Mouse (Mus musculus): ENCODE data around the gene Sh2d3c. TPM values are rescaled to one million over a fixed set of nuclear protein-coding genes. Genes with fewer than 3 reads are reported as not detected.

Gene Sh2d3c
- polyA plus RNA-seq, 1 experiment from 2014 or later, result 41.2 TPM

DNA sequence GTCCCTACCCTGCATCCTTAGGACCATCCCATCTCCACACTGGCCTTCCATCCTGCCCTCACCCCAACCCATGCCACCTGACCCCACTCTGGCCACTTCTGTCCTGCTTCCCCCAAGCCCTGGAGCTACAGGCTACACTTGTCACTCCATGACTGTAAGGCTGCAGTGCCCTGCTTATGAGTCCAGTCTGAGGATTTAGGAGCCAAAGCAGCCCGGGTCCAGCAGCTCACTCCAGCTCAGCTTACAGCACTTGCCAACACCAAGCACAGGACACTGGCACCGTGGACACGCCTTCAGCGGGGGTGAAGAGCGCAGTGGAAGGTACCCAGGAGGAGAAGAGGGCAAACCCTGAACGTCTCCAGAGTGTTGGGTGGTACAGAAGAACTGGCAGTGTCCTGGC lies 13.9 kb upstream of the Sh2d3c start:
- Histone ChIP-seq H3K27ac (ENCODE audit: low read depth, low read length) (no peak overlapping the region), H3K4me3 (ENCODE audit: low read depth, low read length) (no peak overlapping the region), H3K4me1 (ENCODE audit: control insufficient read depth, insufficient read depth, low read length) (peaks cover 10% of the 10 kb centered on the region), H3K36me3 (ENCODE audit: control insufficient read depth, insufficient read depth, low read length) (peaks cover 56% of the 10 kb centered on the region), H3K4me2 (ENCODE audit: low read depth, low read length) (no peak overlapping the region), H3K9ac (replicated peaks; ENCODE audit: low read depth, low read length) (no peak overlapping the region), H3K9me3 (ENCODE audit: control insufficient read depth, low read length) (no peaks in the 10 kb centered on the region), H3K27me3 (ENCODE audit: control insufficient read depth, insufficient read depth, low read length) (no peaks in the 10 kb centered on the region)
- no peak for ATAC-seq (ENCODE audit: low read depth)
- WGBS, result 96% methylated on average over 6 of the region's 6 CpGs

GRCm38 (mm10) chr2:32708643-32709042 lies 12.2 kb upstream of the Sh2d3c start:
- H3K27me3 ChIP-seq (ENCODE audit: control insufficient read depth, insufficient read depth, low read length), result no peaks in the 10 kb centered on the region
- 42% methylated on average over 3 of the region's 3 CpGs for WGBS
- no peak overlapping the region for H3K4me2 ChIP-seq (ENCODE audit: low read depth, low read length)
- no peak overlapping the region for H3K4me3 ChIP-seq (ENCODE audit: low read depth, low read length)
- no peak overlapping the region for H3K9ac ChIP-seq (replicated peaks; ENCODE audit: low read depth, low read length)
- no peak overlapping the region for H3K27ac ChIP-seq (ENCODE audit: low read depth, low read length)
- peaks cover 11% of the 10 kb centered on the region for H3K4me1 ChIP-seq (ENCODE audit: control insufficient read depth, insufficient read depth, low read length)
- H3K36me3 ChIP-seq (ENCODE audit: control insufficient read depth, insufficient read depth, low read length), result peaks cover 47% of the 10 kb centered on the region
- H3K9me3 ChIP-seq (ENCODE audit: control insufficient read depth, low read length), result no peaks in the 10 kb centered on the region
- no peak for ATAC-seq (ENCODE audit: low read depth)

- Histone ChIP-seq H3K4me3 (ENCODE audit: low read depth, low read length) (no peak overlapping the region), H3K9ac (replicated peaks; ENCODE audit: low read depth, low read length) (no peak overlapping the region), H3K9me3 (ENCODE audit: control insufficient read depth, low read length) (no peaks in the 10 kb centered on the region), H3K36me3 (ENCODE audit: control insufficient read depth, insufficient read depth, low read length) (peaks cover 41% of the 10 kb centered on the region), H3K27ac (ENCODE audit: low read depth, low read length) (no peak overlapping the region), H3K4me2 (ENCODE audit: low read depth, low read length) (no peak overlapping the region), H3K27me3 (ENCODE audit: control insufficient read depth, insufficient read depth, low read length) (no peaks in the 10 kb centered on the region), H3K4me1 (ENCODE audit: control insufficient read depth, insufficient read depth, low read length) (peaks cover 18% of the 10 kb centered on the region)
- ATAC-seq (ENCODE audit: low read depth), result no peak
- WGBS, result 94% methylated on average over 20 of the region's 20 CpGs
Observed at GRCm38 (mm10) chr2:32709521-32710137, 11.2 kb upstream of the Sh2d3c start.

DNA sequence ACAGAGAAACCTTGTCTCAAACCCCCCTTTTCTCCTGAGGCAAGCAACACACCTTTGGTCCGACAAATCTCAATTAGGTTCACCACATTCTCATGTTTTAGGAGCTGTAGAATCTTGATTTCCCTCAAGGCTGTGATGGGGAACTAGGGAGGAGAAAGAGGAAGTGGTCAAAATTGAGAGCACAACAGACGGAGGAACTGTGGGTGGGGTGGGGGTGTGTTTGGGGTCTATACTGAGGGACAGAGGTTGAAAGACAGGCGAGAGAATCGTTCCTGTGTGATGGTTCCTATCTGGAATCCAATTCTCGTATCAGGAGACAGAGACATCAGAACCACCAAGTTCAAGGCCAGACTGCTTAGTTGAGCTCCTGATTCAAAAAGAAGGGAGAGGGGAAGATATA lies 10.4 kb upstream of the Sh2d3c start:
- no peak for ATAC-seq (ENCODE audit: low read depth)
- Histone ChIP-seq H3K27ac (ENCODE audit: low read depth, low read length) (no peak overlapping the region), H3K36me3 (ENCODE audit: control insufficient read depth, insufficient read depth, low read length) (peaks cover 33% of the 10 kb centered on the region), H3K27me3 (ENCODE audit: control insufficient read depth, insufficient read depth, low read length) (no peaks in the 10 kb centered on the region), H3K4me3 (ENCODE audit: low read depth, low read length) (no peak overlapping the region), H3K9ac (replicated peaks; ENCODE audit: low read depth, low read length) (no peak overlapping the region), H3K9me3 (ENCODE audit: control insufficient read depth, low read length) (no peaks in the 10 kb centered on the region), H3K4me1 (ENCODE audit: control insufficient read depth, insufficient read depth, low read length) (peaks cover 18% of the 10 kb centered on the region), H3K4me2 (ENCODE audit: low read depth, low read length) (no peak overlapping the region)
- 93% methylated on average over 5 of the region's 5 CpGs for WGBS

DNA sequence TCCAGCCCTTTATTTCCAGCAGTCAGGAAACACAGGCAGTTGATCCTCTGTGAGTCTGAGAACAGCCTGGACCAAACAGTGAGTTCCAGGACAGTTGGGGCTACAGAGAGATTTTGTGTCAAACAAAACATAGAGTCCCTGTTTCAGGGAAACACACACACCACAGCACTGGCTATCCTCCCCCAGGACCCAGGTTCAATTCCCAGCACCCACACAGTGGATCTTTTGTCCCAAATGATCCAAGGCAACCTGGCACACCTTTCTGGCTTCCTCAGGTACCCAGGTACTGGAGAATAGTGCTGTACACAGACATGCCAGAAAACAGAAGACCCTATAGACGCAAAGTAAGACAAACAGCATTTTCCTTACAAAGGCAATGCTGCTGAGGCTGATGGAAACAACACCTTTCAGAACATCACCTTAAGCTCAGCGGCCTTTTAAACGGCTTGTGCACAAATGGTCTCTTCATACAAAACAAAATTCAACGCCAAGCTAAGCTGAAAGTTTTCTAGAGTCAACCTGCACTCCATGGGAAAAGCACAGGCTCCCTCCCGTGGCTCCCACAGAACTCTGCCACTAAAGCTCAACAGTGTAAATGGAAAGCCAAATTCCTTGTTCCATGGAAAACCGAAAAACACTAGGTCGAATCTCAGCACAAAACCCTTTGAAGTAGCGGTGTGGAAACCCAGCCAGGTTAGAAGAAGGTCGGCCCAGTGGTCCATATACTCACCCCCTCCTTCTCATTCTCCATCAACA lies 9.4 kb upstream of the Sh2d3c start:
- Histone ChIP-seq H3K27ac (ENCODE audit: low read depth, low read length) (0 out of 2 replicates have a peak overlapping the region, but pooled peaks have one; percentile 100), H3K9ac (replicated peaks; ENCODE audit: low read depth, low read length) (peak overlapping the region; percentile 97), H3K9me3 (ENCODE audit: control insufficient read depth, low read length) (no peaks in the 10 kb centered on the region), H3K4me2 (ENCODE audit: low read depth, low read length) (peak overlapping the region; percentile 90), H3K27me3 (ENCODE audit: control insufficient read depth, insufficient read depth, low read length) (no peaks in the 10 kb centered on the region), H3K36me3 (ENCODE audit: control insufficient read depth, insufficient read depth, low read length) (peaks cover 25% of the 10 kb centered on the region), H3K4me1 (ENCODE audit: control insufficient read depth, insufficient read depth, low read length) (peaks cover 18% of the 10 kb centered on the region), H3K4me3 (ENCODE audit: low read depth, low read length) (peak overlapping the region; percentile 84)
- no peak for ATAC-seq (ENCODE audit: low read depth)
- 32% methylated on average over 9 of the region's 9 CpGs for WGBS

GRCm38 (mm10) chr2:32712108-32712551 lies 8.7 kb upstream of the Sh2d3c start:
- H3K4me3 ChIP-seq (ENCODE audit: low read depth, low read length), result peak overlapping the region; percentile 84
- peak; percentile 29; the same call in 1 of the 2 replicates for ATAC-seq (ENCODE audit: low read depth)
- H3K9me3 ChIP-seq (ENCODE audit: control insufficient read depth, low read length), result no peaks in the 10 kb centered on the region
- H3K27me3 ChIP-seq (ENCODE audit: control insufficient read depth, insufficient read depth, low read length), result no peaks in the 10 kb centered on the region
- H3K27ac ChIP-seq (ENCODE audit: low read depth, low read length), result peak overlapping the region; percentile 100
- WGBS, result under 1% methylated on average over 41 of the region's 41 CpGs
- H3K4me2 ChIP-seq (ENCODE audit: low read depth, low read length), result peak overlapping the region; percentile 90
- H3K4me1 ChIP-seq (ENCODE audit: control insufficient read depth, insufficient read depth, low read length), result peaks cover 18% of the 10 kb centered on the region
- peak overlapping the region; percentile 97 for H3K9ac ChIP-seq (replicated peaks; ENCODE audit: low read depth, low read length)
- peaks cover 18% of the 10 kb centered on the region for H3K36me3 ChIP-seq (ENCODE audit: control insufficient read depth, insufficient read depth, low read length)

GRCm38 (mm10) chr2:32712586-32712933 lies 8.3 kb upstream of the Sh2d3c start:
- Histone ChIP-seq H3K27me3 (ENCODE audit: control insufficient read depth, insufficient read depth, low read length) (no peaks in the 10 kb centered on the region), H3K4me3 (ENCODE audit: low read depth, low read length) (peak overlapping the region; percentile 84), H3K36me3 (ENCODE audit: control insufficient read depth, insufficient read depth, low read length) (peaks cover 14% of the 10 kb centered on the region), H3K9ac (replicated peaks; ENCODE audit: low read depth, low read length) (peak overlapping the region; percentile 97), H3K9me3 (ENCODE audit: control insufficient read depth, low read length) (no peaks in the 10 kb centered on the region), H3K4me1 (ENCODE audit: control insufficient read depth, insufficient read depth, low read length) (peaks cover 18% of the 10 kb centered on the region), H3K4me2 (ENCODE audit: low read depth, low read length) (peak overlapping the region; percentile 90), H3K27ac (ENCODE audit: low read depth, low read length) (peak overlapping the region; percentile 100)
- ATAC-seq (ENCODE audit: low read depth), result peak; percentile 91
- WGBS, result under 1% methylated on average over 25 of the region's 44 CpGs

DNA sequence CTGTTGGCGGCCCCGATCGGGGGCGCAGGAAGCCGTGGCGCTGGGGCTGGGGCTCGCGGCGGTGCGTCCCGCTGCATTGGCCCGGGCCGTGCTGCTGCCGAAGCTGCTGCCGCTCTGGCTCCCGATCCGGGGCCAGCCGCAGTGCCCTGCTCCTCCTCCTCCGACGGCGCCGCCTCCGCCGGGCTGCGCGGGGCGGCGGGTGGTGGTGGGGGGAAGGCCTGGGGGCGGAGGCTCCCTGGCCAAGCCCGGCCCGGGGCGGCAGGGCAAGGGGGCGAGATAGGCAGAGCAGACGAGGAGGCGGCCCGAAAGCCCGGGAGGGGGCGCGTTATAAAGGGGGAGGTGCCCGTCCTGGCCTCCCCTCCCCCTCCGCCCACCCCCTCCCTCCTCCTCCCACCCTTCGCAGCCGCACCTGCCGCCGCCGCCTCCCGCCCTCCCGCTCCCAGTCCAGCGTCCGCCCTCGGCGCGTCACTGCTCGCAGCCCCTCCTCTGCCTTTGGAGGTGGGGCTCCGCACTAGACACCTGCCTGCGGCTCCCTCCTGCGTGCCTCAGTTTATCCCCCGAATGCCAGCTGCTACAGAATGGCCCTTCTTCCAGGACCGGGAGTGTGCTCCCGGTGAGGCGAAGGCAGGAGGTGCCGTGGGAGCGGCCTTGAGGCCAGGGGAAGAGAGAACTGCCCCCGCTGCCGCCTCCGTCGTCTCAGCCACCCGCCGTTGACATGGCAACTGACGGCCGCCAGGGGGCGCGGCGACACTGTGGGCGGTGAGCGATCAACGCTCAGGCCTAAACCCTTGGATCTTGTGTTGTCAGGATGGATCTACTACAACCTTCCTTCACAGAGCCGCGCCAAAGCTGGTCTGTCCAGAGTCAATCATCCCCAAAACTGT lies 7.7 kb upstream of the Sh2d3c start, which contains the start of gene Cdk9:
Gene Cdk9, minus strand, starts transcription at position 143 of the 884 bp plus-strand sequence.
- peak within 1 kb of the TSS; percentile 100 for H3K27ac ChIP-seq (ENCODE audit: low read depth, low read length)
- peaks cover 12% of the 10 kb centered on the region for H3K36me3 ChIP-seq (ENCODE audit: control insufficient read depth, insufficient read depth, low read length)
- H3K4me1 ChIP-seq (ENCODE audit: control insufficient read depth, insufficient read depth, low read length), result peaks cover 18% of the 10 kb centered on the region
- H3K4me3 ChIP-seq (ENCODE audit: low read depth, low read length), result peak within 1 kb of the TSS; percentile 84
- H3K9ac ChIP-seq (replicated peaks; ENCODE audit: low read depth, low read length), result peak within 1 kb of the TSS; percentile 97
- no peaks in the 10 kb centered on the region for H3K9me3 ChIP-seq (ENCODE audit: control insufficient read depth, low read length)
- peak within 1 kb of the TSS; percentile 90 for H3K4me2 ChIP-seq (ENCODE audit: low read depth, low read length)
- no peaks in the 10 kb centered on the region for H3K27me3 ChIP-seq (ENCODE audit: control insufficient read depth, insufficient read depth, low read length)
- peak; percentile 87 for ATAC-seq (ENCODE audit: low read depth)
- under 1% methylated on average over 47 of the region's 79 CpGs for WGBS

Data from neural tube, embryonic 14.5 days (tissue).